Mouse (Mus musculus): ENCODE data around the gene Spry2.

The Spry2 gene

DNA sequence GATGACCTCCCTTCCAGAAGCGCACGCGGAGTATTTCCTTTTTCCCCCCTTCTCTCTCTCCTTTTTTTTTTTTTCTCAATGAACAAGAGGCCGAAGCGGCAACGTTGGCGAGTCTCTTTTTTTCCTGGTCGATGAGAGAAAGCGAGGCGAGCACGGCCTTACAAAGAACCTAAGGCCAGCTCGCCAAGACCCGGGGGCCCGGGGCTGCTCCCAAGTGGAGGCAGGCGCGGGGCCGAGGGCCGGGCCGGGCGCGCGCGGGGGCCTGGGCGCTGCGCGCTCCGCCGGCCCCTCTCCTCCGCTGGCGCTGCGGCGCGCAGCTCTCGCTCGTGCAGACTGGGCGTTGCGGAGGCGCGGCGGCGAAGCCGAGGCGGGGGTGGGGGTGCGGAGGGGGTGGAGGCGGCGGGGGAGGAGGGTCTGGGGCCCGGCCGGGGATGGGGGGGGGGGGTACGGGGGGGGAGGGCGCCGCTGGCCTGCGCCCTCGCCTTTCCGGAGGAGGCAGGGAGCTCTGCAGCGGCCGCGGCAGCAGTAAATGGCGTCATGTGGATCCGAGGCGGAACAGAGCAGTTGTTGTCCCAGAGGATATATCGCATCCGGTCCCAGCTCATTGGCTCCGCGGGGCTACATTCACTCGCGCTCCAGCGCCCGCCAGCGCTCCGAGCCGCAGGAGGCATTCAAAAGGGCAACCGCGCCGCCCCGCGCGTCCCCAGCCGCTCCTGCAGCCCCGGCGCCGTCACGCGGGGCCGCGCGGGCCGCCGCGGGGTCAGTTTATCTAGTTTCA is at the start of gene Spry2:
Gene Spry2, minus strand, starts transcription at position 29 of the 778 bp plus-strand sequence.
- peak; percentile 95 for DNase-seq

DNA sequence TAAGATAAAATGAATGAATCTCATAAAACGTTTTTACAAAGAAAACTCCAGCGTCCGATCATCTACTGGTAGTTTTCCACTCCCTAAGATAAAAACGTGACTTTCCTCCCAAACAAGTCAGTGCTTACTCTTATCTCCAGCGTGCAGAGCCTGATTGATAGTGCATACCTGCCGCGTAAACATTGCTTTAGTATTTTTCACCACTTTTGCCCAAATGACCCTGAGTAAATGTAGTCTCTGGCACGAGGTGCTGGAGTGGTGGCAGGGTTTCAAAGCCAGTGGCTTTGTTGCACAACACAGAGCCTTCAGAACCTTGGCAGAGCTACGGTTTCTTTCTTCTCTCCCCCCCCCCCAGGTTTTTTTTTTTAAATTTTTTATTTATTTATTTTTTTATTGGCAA is 44.7 kb upstream of the Spry2 start:
- peak; percentile 72 for DNase-seq

DNA sequence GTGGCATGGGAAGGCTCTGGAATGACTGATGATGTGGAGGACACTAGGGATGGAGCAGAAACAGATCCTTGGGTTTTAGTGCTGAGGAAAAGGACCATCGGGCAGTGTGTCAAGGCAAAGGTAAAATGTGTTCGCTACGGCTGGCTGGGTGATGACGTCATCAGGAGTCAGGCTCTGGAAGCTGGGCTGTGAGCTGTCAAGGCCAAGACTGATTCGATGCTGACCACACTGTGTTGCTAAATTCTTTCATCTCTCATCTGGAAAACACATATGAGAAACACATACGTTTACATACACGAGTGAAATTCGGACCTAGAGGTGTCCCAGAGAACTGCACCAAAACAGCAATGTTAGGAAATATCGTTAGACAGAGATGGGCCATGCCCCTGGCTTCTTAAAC is 30.1 kb upstream of the Spry2 start:
- DNase-seq, result no peak

DNA sequence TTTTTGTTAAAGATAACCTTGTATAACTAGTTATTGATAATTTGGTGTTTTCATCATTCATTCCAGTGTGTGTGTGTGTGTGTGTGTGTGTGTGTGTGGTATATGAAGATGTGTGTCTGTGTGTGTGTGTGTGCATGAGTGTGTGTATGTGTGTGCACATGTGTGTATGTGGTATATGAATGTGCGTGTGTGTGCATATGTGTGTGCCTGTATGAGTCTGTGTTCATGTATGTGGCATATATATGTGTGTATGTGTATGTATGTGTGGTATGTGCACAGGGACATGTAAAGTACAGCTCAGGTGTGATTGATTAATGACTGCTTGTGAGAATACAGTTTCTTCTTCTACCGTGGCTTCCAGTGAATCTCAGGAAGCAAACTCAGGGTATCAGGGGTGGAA is 28.7 kb upstream of the Spry2 start:
- DNase-seq, result no peak

DNA sequence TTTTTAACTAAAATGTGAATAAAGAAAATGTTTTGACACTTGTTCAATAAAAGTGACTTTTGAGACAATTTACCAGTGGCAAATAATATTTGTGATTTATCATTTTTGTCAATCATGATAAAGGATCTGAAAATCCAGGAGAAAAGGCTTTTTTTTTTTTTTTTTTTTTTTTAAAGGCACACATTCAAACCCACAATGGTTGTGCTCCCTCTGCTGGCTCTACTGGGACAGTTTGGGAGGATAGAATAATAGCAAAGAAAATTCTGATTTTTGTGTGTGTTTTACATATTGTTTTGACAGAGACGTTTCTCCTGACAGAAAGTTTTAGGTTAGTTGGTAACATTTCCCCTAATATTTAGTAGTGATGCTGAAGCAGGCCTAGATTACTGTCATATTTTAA is 28.1 kb upstream of the Spry2 start:
- peak; percentile 49 for DNase-seq

DNA sequence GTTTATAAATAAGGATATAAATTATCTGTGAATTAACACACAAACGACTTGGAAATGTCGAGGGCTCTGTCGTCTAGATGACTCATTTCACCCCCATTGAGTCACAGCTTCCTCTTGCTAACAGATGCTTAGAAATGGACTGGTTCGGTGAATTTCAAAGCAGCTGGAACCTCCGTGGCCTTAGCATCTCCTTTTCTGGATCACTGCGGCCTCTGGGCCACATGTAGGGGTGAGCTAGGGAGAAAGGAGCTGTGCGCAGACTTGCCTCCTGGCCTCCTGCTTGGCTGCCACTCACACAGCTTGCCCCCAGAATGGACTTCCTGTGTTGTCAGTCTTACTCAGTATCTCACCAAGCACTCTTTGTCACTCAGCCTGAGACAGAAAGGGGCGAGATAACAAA is 26.3 kb upstream of the Spry2 start:
- DNase-seq, result no peak

DNA sequence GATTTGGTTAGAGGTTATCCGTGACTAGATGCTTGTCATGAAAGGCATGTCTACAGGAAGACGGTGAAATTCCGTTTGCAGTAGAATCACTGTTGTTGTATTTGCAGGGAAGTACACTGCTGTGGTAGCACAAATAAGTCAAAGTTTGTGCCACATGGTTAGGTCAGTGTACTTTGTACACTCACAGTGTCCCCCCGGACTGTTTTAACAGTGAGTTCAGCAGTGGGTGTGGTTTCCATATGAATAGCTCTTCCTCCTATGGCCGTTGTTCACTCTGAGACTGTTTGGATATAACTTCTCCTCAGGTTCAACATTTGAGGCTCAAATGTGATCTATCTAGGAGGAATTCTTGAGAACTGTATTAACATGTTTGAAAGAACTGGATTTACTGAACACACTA is 25.8 kb upstream of the Spry2 start:
- no peak for DNase-seq

DNA sequence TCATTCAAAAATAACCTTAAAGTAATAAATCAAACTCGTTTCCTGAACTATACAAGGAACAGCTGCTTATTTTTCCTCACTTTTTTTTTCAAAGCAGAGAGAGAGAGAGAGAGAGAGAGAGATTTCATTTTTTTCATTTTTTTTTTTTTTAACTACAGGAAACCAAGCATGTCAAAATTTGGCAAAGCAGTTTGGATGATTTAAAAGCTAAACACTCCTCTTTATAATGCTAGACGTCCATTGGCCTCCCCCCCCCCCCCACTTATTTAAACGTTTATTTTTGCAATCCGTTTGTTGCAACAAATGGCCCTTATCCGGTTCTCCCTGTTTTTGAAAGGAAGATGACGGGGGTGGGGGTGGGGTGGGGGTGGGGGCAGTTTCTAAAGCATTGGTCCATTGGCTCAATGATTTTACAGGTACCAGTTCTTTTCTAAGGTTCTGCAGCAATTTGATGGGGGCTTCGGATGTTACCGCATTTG is 24.6 kb upstream of the Spry2 start:
- DNase-seq, result no peak

DNA sequence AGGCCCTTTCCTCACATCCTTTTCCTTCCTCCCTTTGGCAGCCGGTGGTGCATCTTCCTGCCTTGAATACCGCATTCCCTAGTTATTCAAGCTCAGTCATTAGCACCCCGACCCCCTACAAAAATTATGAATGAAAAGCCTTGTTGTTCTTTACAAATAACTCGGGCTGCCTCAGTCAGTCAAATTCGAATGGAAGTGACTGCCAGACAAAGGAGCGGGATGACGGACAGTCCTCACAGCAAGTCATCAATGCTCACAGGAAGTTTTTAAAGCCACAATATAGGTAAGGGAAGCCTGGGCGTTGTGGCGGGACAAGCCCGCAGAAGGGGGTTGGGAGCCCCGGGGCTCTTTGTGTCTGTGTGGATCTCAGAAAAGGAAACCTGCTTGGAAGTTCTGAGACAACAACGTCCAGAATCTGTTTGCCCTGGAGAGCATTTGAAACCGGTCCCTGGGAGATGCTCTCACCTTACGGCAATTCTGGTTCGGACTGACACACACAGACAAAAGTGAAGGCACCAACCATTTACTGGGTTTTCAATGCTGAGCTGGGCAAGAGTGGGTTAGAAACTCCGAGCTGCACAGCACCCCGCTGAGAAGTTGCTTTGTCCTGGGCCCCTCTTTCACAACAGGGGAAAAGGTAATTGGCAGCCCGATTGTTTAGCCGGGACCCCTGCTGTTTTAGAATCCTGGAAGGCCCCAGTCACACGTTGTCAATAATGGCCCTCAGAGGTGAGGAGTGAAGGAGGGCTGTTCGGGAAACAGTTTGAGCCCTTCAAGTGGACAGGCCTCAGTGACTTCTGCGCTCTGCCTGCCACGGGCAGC is 24.0 kb upstream of the Spry2 start:
- no peak for DNase-seq

DNA sequence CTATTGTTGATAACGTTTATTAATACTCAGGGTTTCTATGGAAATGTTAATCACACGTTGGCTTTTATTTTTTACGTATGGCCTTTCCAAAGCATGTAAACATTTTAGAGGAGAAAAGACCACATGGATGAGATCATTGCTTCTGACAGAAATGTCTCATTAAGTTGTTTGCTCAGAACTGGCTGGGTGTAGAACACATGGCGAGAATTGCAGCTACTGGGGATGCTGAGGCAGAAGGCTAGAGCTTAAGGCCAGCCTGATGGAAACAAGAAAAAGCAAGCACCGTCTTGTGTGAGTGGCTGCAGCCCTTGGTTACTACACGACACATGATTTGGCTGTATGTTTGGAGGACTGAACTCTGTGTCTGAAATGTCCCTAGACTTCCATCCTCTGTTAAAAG is 10.6 kb upstream of the Spry2 start:
- no peak for DNase-seq

DNA sequence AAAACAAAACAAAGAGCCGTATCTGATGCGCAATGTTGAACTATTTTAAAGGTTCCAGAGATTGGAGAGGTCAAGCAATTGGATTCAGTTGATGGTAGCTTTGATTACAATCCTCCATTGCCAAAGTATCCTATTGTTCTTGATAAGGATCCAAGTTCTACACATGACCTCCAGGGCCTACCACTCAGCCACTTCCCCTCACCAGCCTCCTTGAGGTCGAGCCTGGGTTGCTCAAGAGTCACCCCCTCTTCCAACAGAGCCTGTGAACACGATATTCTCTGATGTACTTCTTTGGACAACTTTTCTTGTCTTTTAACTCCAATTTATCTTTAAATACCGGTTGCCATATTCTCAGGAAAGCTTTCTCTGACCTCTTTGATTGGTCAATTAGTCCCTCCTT is 9.3 kb upstream of the Spry2 start:
- DNase-seq, result no peak

DNA sequence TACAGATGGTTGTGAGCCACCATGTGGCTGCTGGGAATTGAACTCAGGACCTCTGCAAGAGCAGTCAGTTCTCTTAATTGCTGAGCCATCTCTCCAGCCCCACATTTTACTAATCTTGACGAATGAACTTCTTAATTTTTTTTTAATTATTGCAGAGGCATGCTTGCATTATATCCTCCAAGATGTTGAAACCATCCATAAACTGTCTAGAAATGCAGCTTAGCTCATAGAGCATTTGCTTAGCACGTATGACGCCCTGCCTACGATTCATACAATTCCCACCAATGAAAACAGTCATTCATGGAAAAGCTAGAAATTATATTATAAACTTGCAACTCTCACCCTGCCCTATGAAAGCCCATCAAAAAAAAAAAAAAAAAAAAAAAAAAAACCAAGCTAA is 8.9 kb upstream of the Spry2 start:
- DNase-seq, result no peak

DNA sequence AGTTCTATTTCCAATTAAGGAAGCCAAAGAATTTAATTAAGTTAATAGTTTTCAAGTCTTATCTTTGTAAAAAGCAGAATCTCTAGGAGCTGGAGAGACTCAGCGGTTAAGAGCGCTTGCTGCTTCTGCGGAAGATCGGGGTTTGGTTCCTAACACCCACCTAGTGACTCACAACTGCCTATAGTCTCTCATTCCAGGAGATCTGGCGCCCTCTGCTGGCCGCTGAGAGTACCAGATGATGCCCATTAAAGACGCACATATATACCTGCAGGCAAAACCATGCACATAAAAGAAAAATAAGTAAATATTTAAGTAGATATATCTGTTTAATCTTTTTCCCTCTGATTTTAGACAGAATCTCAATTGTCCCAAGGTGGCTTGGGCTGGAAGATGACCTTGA is 6.2 kb upstream of the Spry2 start:
- peak; percentile 60 for DNase-seq

DNA sequence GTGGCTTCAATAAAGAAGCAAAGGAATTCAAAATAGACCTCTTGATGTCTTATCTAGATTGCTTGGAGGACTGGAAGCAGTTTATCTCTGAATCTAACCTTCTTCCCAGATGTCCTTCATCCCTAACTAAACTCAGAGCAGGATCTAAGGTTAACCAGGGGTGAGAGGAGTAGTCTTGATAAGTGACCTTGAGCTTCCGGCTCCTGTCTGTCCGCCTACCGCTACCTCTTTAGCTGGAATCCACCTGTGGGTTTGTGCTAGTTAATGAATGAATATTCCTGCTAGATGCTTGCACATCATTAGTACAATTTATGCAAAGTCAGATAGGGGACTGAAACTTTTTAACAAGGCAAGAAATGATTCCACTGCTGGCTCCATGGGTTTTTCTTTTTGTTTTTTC is 4.2 kb upstream of the Spry2 start:
- no peak for DNase-seq

DNA sequence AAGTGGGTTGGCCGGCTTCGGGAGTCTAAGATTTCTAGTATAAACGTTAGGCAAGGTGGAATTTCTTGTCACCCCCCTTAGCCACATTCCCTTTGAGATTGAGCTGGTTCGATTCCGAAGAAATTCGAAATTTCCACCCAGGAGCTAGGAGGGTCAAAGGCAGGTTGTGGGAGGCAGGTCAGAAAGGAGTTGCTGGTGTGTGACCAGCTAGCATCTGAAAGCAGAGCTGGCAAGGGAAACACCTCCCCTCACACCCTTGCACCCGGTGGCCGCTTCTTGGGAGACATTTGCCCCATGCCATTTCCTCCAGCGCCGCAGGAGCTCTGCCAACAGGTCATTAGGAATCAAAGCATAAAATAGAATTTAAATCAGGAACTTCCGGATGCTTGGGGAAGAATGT is 2.5 kb upstream of the Spry2 start:
- DNase-seq, result no peak

DNA sequence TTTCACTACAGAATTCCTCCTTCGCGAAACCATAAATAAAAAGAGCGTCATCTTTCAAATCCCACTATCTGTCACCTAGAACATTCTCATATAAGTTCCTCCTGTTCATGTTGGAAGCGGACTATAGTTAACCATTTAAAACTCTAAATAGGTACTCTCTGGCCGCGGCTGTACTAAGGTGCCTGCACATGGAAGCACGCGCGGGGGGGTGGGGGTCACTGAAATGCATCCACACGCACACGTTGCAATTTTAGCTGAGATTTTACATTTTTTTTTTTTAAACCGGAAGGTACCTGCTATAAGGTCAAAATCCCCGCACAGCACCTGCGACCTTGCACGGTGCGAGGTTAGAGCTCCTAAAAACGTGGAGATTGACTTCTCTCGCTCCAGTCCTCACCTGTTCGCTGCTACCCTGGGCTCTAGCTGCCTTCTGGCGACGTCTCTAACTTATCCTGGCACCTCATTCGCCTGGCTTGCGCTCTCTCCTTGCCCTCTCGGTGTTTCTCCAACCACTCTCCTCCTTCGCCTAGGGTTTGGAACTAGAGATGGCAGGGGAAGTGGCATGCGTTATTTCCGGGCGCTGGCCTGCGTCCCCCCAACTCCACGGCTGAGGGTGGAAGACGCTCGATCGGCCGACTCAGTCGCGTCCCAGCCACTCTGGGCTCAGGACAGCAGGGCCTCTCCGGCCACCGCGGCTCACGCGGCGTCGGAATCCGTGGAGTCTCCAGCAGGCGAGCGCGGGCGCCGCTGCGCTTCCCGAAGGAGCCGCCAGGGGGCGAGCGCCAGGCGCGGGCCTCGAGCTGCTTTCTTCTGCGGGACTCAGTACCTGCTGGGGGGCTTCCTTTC is 1.9 kb upstream of the Spry2 start:
- peak; percentile 91 for DNase-seq

DNA sequence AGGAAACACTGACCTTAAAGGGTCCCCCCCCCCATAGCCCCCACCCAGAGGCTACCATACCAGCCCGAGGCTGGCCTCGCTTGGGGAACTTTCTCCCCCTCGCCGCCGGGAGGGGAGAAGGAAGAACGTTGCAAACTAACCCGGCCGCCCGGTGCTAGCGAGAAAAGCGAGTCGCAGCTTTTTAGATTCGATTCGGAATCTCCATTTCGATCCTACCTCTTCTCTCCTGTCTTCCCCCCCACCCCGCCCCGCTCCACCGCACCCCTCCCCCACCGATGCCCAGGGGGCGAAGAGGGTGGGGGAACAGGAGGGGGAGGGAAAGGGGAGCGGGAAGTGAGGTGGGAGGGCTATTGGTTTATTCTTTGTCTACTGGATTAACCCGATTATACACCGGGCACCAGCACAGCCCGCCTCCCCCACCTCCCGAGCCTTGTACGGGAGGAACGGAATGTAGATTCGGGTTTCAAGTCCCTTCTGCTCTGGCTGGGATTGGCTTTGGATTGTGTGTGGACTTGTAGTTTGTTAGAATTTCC is 1.0 kb upstream of the Spry2 start:
- peak; percentile 69 for DNase-seq

DNA sequence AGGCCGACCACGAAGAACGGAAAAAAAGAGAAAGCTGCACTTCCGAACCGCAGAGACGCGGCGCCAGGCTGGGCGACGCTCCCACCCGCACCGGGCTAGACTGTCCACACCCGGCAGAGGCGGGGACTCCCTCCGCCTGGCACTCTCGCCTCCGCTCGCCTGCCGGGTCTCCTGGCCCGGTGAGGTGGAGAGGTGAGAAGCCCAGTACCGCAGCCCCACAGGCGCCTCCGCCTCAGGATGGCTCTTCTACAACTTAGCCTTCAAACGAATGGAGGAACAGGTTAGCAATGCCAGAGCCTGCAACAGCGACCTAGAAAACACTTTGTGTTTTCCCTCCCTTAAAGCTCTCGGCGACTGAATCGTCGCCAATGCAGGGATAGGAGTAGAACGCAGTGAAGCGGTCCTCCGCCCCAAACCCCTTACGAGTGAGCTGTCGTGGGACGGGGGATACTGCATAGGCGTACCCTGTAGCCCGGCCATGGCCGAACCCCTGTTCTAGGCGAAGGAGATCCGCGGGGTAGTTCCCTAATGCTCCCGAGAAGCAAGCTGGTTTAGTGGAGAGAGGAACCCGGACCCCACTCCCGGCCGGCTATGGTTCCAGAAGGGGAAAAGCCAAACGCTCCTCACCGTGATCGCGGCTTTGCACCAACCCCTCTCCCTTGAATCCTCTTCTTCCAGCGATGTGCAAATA is 513 bp downstream of the Spry2 start:
- DNase-seq, result peak; percentile 64

DNA sequence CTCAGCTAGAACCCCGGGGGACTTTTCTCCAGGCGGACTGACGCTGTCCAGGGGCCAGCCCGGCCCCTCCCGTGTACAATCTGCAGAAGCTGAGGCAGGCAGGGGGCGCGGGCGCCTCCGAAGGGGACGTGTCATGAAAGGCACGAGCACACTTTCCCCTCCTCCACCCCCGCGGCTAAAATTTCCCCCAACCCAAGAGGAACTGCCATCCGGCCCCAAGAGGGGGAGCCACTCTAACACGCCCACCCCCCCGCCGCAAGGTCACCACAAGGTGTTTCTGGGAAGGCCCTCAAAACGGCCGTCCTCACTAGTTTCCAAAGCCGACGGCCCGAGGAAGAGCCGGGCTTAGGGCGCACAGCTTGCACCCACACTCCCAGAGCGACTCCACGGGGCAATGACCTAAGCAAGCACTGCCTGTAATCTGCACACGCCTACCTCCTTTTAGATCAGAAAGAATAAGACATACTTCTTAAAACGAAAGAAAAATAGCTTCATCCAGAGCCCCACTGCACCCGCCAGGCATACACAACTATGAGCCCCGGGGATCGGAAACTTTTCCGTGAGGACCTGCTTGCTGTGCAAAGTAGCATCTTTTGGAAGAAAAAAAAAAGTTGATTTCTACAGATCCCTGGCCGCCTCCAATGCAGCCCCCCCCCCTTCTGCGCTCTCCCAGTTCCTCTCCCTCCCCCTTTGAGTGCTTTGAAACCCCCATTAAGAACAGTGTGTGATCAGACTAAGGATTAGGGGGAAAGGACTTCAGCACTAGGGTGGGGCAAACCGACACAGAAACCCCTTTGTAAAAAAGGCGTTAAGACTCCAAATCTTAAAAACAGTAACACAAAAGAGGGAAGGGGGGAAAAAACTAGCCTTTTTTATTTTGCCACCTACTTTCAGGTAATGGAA is 1.4 kb downstream of the Spry2 start:
- DNase-seq, result peak; percentile 53

DNA sequence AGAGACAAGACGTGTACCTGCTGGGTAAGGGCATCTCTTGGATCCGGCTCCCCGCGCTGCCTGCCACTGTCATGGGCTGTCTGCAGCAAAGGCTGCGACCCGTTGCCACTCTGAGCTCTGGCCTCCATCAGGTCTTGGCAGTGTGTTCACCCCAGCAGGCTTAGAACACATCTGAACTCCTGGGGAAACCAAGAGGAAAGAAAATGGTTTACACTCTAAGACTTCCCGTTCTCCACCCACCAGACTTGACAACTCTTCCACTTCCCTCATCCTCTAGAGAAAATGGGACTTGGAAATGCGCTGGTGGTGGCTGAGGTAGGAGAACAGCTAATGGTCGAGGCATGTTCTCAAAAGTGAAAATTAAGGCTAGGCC is 3.0 kb downstream of the Spry2 start:
- DNase-seq, result peak; percentile 25

DNA sequence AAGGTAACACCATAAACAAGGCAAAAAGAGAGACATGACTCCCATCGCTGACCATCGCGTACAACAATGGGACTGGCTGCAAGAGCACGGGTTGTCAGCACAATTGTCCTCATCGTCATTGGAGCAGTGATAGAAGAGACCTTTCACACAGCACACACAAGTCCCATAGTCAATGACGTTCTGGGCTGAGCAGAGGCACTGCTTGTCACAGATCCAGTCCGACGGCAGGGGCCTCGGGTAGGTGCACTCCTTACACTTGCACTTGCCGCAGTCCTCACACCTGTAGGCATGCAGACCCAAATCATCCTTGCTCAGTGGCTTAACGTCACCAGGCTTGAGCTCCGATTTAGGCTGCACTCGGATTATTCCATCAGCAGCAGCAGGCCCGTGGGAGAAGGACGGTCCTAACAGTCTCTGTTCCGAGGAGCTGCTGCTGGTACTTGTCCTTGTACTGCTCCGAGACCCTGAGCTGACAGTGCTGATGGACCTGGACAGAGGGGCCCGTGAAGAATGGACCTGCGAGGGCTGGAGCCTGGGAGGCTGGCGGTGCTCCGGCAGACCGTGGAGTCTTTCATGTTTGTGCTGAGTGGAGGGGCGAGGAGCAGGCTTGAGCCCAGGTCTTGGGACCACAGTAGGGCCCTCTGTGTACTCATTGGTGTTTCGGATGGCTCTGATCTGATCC is 3.5 kb downstream of the Spry2 start:
- peak; percentile 14 for DNase-seq
